Mouse (Mus musculus) ES-CJ7 (cell line): ENCODE results near the gene Retreg3.
"Not testable (repeated sequence)": the region's sequence is repeated elsewhere in the genome, so short reads cannot be mapped to it uniquely, and the experiment has no call there.

Experiments used
- DNase-seq: peaks from one replicate; pipeline ENCODE4 v3.0.0; 2011; ENCODE audit warnings: low read depth, low spot score

Gene Retreg3

GRCm38 (mm10) chr11:101149178-101150105, 29.7 kb upstream of the Retreg3 start:
- peak; percentile 45 for DNase-seq

GRCm38 (mm10) chr11:101148751-101149150, 29.1 kb upstream of the Retreg3 start:
- DNase-seq: no peak

- peak; percentile 83 for DNase-seq
Observed at GRCm38 (mm10) chr11:101146377-101146776, 26.7 kb upstream of the Retreg3 start.

- peak; percentile 83 for DNase-seq
Observed at GRCm38 (mm10) chr11:101143338-101144225, 23.9 kb upstream of the Retreg3 start.

GRCm38 (mm10) chr11:101142215-101142967, 22.7 kb upstream of the Retreg3 start:
- DNase-seq: no peak

GRCm38 (mm10) chr11:101141088-101141487, 21.4 kb upstream of the Retreg3 start:
- no peak for DNase-seq

GRCm38 (mm10) chr11:101140164-101140819, 20.6 kb upstream of the Retreg3 start:
- DNase-seq: no peak

GRCm38 (mm10) chr11:101138536-101139181, 19.0 kb upstream of the Retreg3 start:
- DNase-seq: peak; percentile 74

GRCm38 (mm10) chr11:101137000-101137399, 17.3 kb upstream of the Retreg3 start:
- DNase-seq: no peak

GRCm38 (mm10) chr11:101134217-101134865, 14.6 kb upstream of the Retreg3 start:
- DNase-seq: no peak

- DNase-seq: no peak
Observed at GRCm38 (mm10) chr11:101133037-101133436, 13.3 kb upstream of the Retreg3 start.

GRCm38 (mm10) chr11:101131701-101132100, 12.0 kb upstream of the Retreg3 start:
- DNase-seq: peak; percentile 93

GRCm38 (mm10) chr11:101131187-101131586, 11.5 kb upstream of the Retreg3 start:
- DNase-seq: no peak

GRCm38 (mm10) chr11:101130056-101130756, 10.5 kb upstream of the Retreg3 start:
- DNase-seq: no peak

GRCm38 (mm10) chr11:101128996-101129577, 9.4 kb upstream of the Retreg3 start:
- DNase-seq: no peak

GRCm38 (mm10) chr11:101127075-101127474, 7.4 kb upstream of the Retreg3 start:
- DNase-seq: peak; percentile 73

- not testable (repeated sequence) for DNase-seq
Observed at GRCm38 (mm10) chr11:101125008-101125407, 5.3 kb upstream of the Retreg3 start.

- DNase-seq: not testable (repeated sequence)
Observed at GRCm38 (mm10) chr11:101124494-101124893, 4.8 kb upstream of the Retreg3 start.
